Mouse (Mus musculus) urinary bladder, postnatal 14 days (tissue): Measurements from ENCODE around the gene Gm14525.
"Not testable (repeated sequence)": the region's sequence is repeated elsewhere in the genome, so short reads cannot be mapped to it uniquely, and the experiment has no call there.

Experiments used
- DNase-seq: peaks from one replicate; pipeline ENCODE4 v3.0.0; 2021; ENCODE audit warnings: low spot score

Gene Gm14525

GRCm38 (mm10) chrX:26702538-26702937 is at the start of gene Gm14525:
Gene Gm14525 (minus strand): TSS chrX:26702638.
- not testable (repeated sequence) for DNase-seq
